Mouse (Mus musculus): Measurements from ENCODE around the gene Sds. TPM values are rescaled to one million over a fixed set of nuclear protein-coding genes. Genes with fewer than 3 reads are reported as not detected.

The Sds gene
- polyA plus RNA-seq, 1 experiment = not detected

- DNase-seq (ENCODE audit: low spot score) = no peak
Observed at GRCm38 (mm10) chr5:120439887-120440670, 36.2 kb upstream of the Sds start.

- peak; percentile 76 for DNase-seq (ENCODE audit: low spot score)
Observed at GRCm38 (mm10) chr5:120440733-120441132, 35.6 kb upstream of the Sds start.

- DNase-seq (ENCODE audit: low spot score) = no peak
Observed at GRCm38 (mm10) chr5:120447305-120447704, 29.0 kb upstream of the Sds start.

GRCm38 (mm10) chr5:120454756-120455337 lies 21.5 kb upstream of the Sds start:
- DNase-seq (ENCODE audit: low spot score) = no peak

GRCm38 (mm10) chr5:120456253-120456652 lies 20.1 kb upstream of the Sds start:
- no peak for DNase-seq (ENCODE audit: low spot score)

GRCm38 (mm10) chr5:120456841-120457554 lies 19.3 kb upstream of the Sds start:
- no peak for DNase-seq (ENCODE audit: low spot score)

GRCm38 (mm10) chr5:120457628-120458027 lies 18.7 kb upstream of the Sds start:
- no peak for DNase-seq (ENCODE audit: low spot score)

GRCm38 (mm10) chr5:120459133-120459532 lies 17.2 kb upstream of the Sds start:
- no peak for DNase-seq (ENCODE audit: low spot score)

GRCm38 (mm10) chr5:120461902-120462301 lies 14.4 kb upstream of the Sds start:
- DNase-seq (ENCODE audit: low spot score) = no peak

- no peak for DNase-seq (ENCODE audit: low spot score)
Observed at GRCm38 (mm10) chr5:120464321-120464720, 12.0 kb upstream of the Sds start.

- DNase-seq (ENCODE audit: low spot score) = no peak
Observed at GRCm38 (mm10) chr5:120465062-120465461, 11.3 kb upstream of the Sds start.

- no peak for DNase-seq (ENCODE audit: low spot score)
Observed at GRCm38 (mm10) chr5:120465860-120466259, 10.5 kb upstream of the Sds start.

GRCm38 (mm10) chr5:120467026-120467425 lies 9.3 kb upstream of the Sds start:
- no peak for DNase-seq (ENCODE audit: low spot score)

- DNase-seq (ENCODE audit: low spot score) = no peak
Observed at GRCm38 (mm10) chr5:120468336-120468735, 8.0 kb upstream of the Sds start.

- DNase-seq (ENCODE audit: low spot score) = no peak
Observed at GRCm38 (mm10) chr5:120468830-120469229, 7.5 kb upstream of the Sds start.

GRCm38 (mm10) chr5:120471538-120471937 lies 4.8 kb upstream of the Sds start:
- DNase-seq (ENCODE audit: low spot score) = no peak

GRCm38 (mm10) chr5:120472770-120473169 lies 3.6 kb upstream of the Sds start, which contains the start of gene Sdsl:
Gene Sdsl, minus strand, starts transcription at chr5:120472810.
- DNase-seq (ENCODE audit: low spot score) = no peak

GRCm38 (mm10) chr5:120473361-120473760 lies 3.0 kb upstream of the Sds start:
- DNase-seq (ENCODE audit: low spot score) = no peak

GRCm38 (mm10) chr5:120475861-120476260 lies 465 bp upstream of the Sds start:
- no peak for DNase-seq (ENCODE audit: low spot score)

- DNase-seq (ENCODE audit: low spot score) = no peak
Observed at GRCm38 (mm10) chr5:120477993-120478392, 1.7 kb downstream of the Sds start.

- DNase-seq (ENCODE audit: low spot score) = no peak
Observed at GRCm38 (mm10) chr5:120479538-120479937, 3.2 kb downstream of the Sds start.

GRCm38 (mm10) chr5:120481205-120481604 lies 4.9 kb downstream of the Sds start:
- DNase-seq (ENCODE audit: low spot score) = no peak

- no peak for DNase-seq (ENCODE audit: low spot score)
Observed at GRCm38 (mm10) chr5:120483399-120483798, 7.1 kb downstream of the Sds start.

Data from urinary bladder, adult 2 months (tissue).